Mouse (Mus musculus) midbrain, embryonic 11.5 days (tissue): ENCODE results near the gene Cd7. TPM values are rescaled to one million over a fixed set of nuclear protein-coding genes. Genes with fewer than 3 reads are reported as not detected.
A peak's percentile ranks its signal among the peaks of the same experiment; 100 is the strongest.

ENCODE experiments used
- ATAC-seq: fragments of 200-750 bp; cut with Nextera tagmentation; 2 replicates; pipeline ENCODE4 v1.8.0; 2017; ENCODE audit warnings: moderate TSS enrichment, moderate library complexity; ENCODE audit not compliant: low FRiP score
- DNase-seq: peaks from one replicate; pipeline ENCODE4 v3.0.0; 2015; ENCODE audit warnings: low spot score; ENCODE audit errors: missing footprints
- H3K27ac ChIP-seq: fragments of 300-500 bp; sonication (generic); 2 replicates; pipeline ENCODE4 v1.5.1; 2014; ENCODE audit warnings: low read depth, low read length
- H3K27me3 ChIP-seq: fragments of 300-500 bp; sonication (generic); 2 replicates; pipeline ENCODE4 v1.6.1; 2014; ENCODE audit warnings: mild to moderate bottlenecking, low read length, moderate library complexity, mixed read lengths; ENCODE audit not compliant: control insufficient read depth, insufficient read depth
- H3K36me3 ChIP-seq: fragments of 300-500 bp; sonication (generic); 2 replicates; pipeline ENCODE4 v1.6.1; 2014; ENCODE audit warnings: mild to moderate bottlenecking, low read length, moderate library complexity, mixed read lengths; ENCODE audit not compliant: control insufficient read depth, insufficient read depth
- H3K4me1 ChIP-seq: fragments of 300-500 bp; sonication (generic); 2 replicates; pipeline ENCODE4 v1.6.1; 2014; ENCODE audit warnings: low read length; ENCODE audit not compliant: control insufficient read depth, insufficient read depth
- H3K4me2 ChIP-seq: fragments of 300-500 bp; sonication (generic); 2 replicates; pipeline ENCODE4 v1.6.1; 2014; ENCODE audit warnings: mild to moderate bottlenecking, moderate library complexity
- H3K4me3 ChIP-seq: fragments of 300-500 bp; sonication (generic); 2 replicates; pipeline ENCODE4 v1.5.1; 2014; ENCODE audit warnings: low read depth, low read length
- H3K9ac ChIP-seq: fragments of 300-500 bp; sonication (generic); 2 replicates; pipeline ENCODE4 v1.6.1; 2014; ENCODE audit warnings: low read length
- H3K9me3 ChIP-seq: fragments of 300-500 bp; sonication (generic); 2 replicates; pipeline ENCODE4 v1.6.1; 2016; ENCODE audit warnings: low read length; ENCODE audit not compliant: control insufficient read depth
- WGBS: fragments of 180-500 bp; shearing (Covaris S2); extraction: QIAGEN DNeasy Blood & Tissue Kit; methylation state at CpG from one replicate; pipeline ENCODE4 v1.1.7; 2014; 5-methylcytosine and 5-hydroxymethylcytosine counted together
- polyA plus RNA-seq: library from polyadenylated mRNA; unstranded; fragments of >200 nt; fragmentation: Nextera tagmentation; extraction: Ambion mirVana; gene quantifications from 2 replicates; pipeline ENCODE4 v1.2.1, GENCODE M21; 2014

Gene Cd7
- polyA plus RNA-seq, 1 experiment from 2014 or later: not detected

DNA sequence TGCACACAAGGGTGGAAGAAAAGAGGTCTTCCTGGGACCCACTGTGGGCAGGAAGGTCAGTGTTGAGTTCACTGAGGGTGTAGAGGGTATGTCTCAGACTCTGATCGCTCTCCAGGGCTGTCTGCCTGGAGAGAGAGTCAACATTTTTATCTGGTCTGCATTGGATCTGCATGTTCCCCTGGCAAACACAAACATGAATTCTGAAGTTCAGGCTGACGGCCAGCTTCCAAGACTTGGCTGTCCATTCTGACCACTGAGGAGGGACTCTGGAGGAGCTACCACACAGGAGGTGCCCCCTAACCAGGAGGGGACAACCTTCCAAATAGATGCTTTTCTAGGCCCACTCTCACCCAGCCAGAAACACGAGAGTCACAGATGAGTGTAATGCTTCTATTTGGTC is 47.4 kb downstream of the Cd7 start:
- peak overlapping the region; percentile 100 for H3K9ac ChIP-seq
- H3K4me3 ChIP-seq: peak overlapping the region; percentile 80
- H3K27me3 ChIP-seq: no peaks in the 10 kb centered on the region
- no peaks in the 10 kb centered on the region for H3K9me3 ChIP-seq
- H3K4me2 ChIP-seq: peak overlapping the region; percentile 72
- no peaks in the 10 kb centered on the region for H3K36me3 ChIP-seq
- H3K27ac ChIP-seq: peak overlapping the region; percentile 94; the same call in 1 of the 2 replicates
- peaks cover 21% of the 10 kb centered on the region for H3K4me1 ChIP-seq
- ATAC-seq: 0 out of 2 replicates have a peak, but pooled peaks have one; percentile 3
- no peak for DNase-seq
- 75% methylated on average over 3 of the region's 3 CpGs for WGBS

- H3K4me2 ChIP-seq: peak within 1 kb of the TSS; percentile 95
- H3K27me3 ChIP-seq: no peaks in the 10 kb centered on the region
- peaks cover 21% of the 10 kb centered on the region for H3K4me1 ChIP-seq
- H3K9ac ChIP-seq: peak within 1 kb of the TSS; percentile 100
- under 1% methylated on average over 50 of the region's 59 CpGs for WGBS
- H3K36me3 ChIP-seq: no peaks in the 10 kb centered on the region; the same call in 1 of the 2 replicates
- H3K27ac ChIP-seq: peak within 1 kb of the TSS; percentile 94
- DNase-seq: peak; percentile 100
- no peaks in the 10 kb centered on the region for H3K9me3 ChIP-seq
- peak within 1 kb of the TSS; percentile 80 for H3K4me3 ChIP-seq
- peak; percentile 88 for ATAC-seq
Observed at GRCm38 (mm10) chr11:120990951-120991526, 48.2 kb downstream of the Cd7 start, which contains the start of gene Csnk1d. TSS of gene Csnk1d (minus strand) at chr11:120991330.

GRCm38 (mm10) chr11:120990126-120990781 is 49.0 kb downstream of the Cd7 start:
- peak; percentile 61 for ATAC-seq
- Histone ChIP-seq H3K9me3 (no peaks in the 10 kb centered on the region), H3K36me3 (peaks cover 4% of the 10 kb centered on the region; the same call in 1 of the 2 replicates), H3K9ac (peak overlapping the region; percentile 100), H3K4me3 (peak overlapping the region; percentile 80), H3K27ac (peak overlapping the region; percentile 94), H3K4me1 (peaks cover 21% of the 10 kb centered on the region), H3K27me3 (no peaks in the 10 kb centered on the region), H3K4me2 (peak overlapping the region; percentile 95)
- DNase-seq: peak; percentile 92
- WGBS: 0% methylated on average over 9 of the region's 35 CpGs

DNA sequence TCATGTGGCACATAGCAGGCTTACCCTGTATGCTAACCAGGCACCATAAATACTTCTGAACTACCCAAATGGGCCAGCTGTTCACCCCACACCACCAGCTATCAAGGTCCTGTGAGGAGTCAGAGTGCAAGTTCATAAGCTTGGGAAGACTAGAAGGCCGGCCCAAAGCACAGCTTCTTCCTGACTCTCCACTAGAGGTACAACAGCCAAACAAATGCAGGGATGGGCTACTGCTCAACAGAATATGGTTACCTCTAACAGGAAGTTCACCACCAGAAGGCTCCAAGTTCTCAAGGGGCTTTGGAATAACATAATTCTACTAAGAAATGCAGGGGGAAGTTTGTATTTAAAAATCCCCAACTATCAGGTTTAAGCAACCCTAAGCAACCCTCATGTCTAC is 49.7 kb downstream of the Cd7 start:
- ATAC-seq (no peak), DNase-seq (peak; percentile 88)
- Histone ChIP-seq H3K36me3 (peaks cover 4% of the 10 kb centered on the region; the same call in 1 of the 2 replicates), H3K9ac (peak overlapping the region; percentile 100), H3K27me3 (no peaks in the 10 kb centered on the region), H3K4me3 (peak overlapping the region; percentile 80), H3K4me2 (peak overlapping the region; percentile 95), H3K27ac (no peak overlapping the region), H3K9me3 (no peaks in the 10 kb centered on the region), H3K4me1 (peaks cover 21% of the 10 kb centered on the region)
- WGBS: 50% methylated on average over 1 of the region's 1 CpGs

- Histone ChIP-seq H3K9me3 (no peaks in the 10 kb centered on the region), H3K27me3 (no peaks in the 10 kb centered on the region), H3K27ac (no peak overlapping the region), H3K4me3 (peak overlapping the region; percentile 80; the same call in 1 of the 2 replicates), H3K9ac (peak overlapping the region; percentile 14; the same call in 1 of the 2 replicates), H3K36me3 (peaks cover 4% of the 10 kb centered on the region; the same call in 1 of the 2 replicates), H3K4me2 (peak overlapping the region; percentile 95), H3K4me1 (peaks cover 21% of the 10 kb centered on the region)
- ATAC-seq (no peak), DNase-seq (no peak)
- 86% methylated on average over 4 of the region's 4 CpGs for WGBS
Observed at GRCm38 (mm10) chr11:120988410-120988809, 50.8 kb downstream of the Cd7 start.

DNA sequence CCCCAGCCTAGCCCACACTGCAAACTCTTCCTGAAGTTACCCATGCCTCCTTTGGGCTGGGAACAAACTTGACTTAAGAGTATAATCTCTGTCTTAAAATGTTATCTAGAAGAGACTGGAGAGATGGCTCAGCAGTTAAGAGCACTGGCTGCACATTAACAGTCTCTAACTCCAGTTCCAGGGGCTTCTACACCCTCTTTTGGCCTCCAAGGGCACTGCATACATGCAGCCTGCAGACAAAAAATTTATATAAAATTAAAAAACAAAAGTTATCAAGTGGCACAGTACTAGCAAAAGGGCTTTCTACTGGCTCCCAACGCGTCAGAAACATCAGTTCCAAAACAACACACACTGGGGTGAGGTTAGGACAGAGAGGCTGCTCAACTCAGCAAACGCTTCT is 51.6 kb downstream of the Cd7 start:
- Histone ChIP-seq H3K27ac (no peak overlapping the region), H3K4me2 (no peak overlapping the region), H3K9ac (no peak overlapping the region), H3K27me3 (no peaks in the 10 kb centered on the region), H3K4me3 (no peak overlapping the region), H3K4me1 (peaks cover 21% of the 10 kb centered on the region), H3K9me3 (no peaks in the 10 kb centered on the region), H3K36me3 (peaks cover 11% of the 10 kb centered on the region; the same call in 1 of the 2 replicates)
- ATAC-seq (no peak), DNase-seq (no peak)
- 94% methylated on average over 3 of the region's 3 CpGs for WGBS

Other genes starting within 250 kb of the Cd7 start
- 73.6 and 76.9 TPM in 2 replicates for gene Dus1l, start 243.0 kb downstream of the Cd7 start, polyA plus RNA-seq
- 80.8 and 94.6 TPM in 2 replicates for gene Fasn, start 214.9 kb downstream of the Cd7 start, polyA plus RNA-seq
- gene Ccdc57, start 106.5 kb downstream of the Cd7 start, polyA plus RNA-seq: 4.3 and 4.5 TPM in 2 replicates
- gene Slc16a3, start 90.9 kb downstream of the Cd7 start, polyA plus RNA-seq: 24.1 and 30.4 TPM in 2 replicates
- gene Csnk1d, start 48.1 kb downstream of the Cd7 start, polyA plus RNA-seq: 60.9 and 71.3 TPM in 2 replicates
- not detected in 2 replicates for gene Sectm1b, start 24.2 kb upstream of the Cd7 start, polyA plus RNA-seq
- gene Sectm1a, start 41.8 kb upstream of the Cd7 start, polyA plus RNA-seq: not detected in 2 replicates
- not detected in 2 replicates for gene Tex19.2, start 79.3 kb upstream of the Cd7 start, polyA plus RNA-seq
- 0.08 TPM in 1 of 2 replicates, not detected in the other for gene Tex19.1, start 106.7 kb upstream of the Cd7 start, polyA plus RNA-seq
- gene Uts2r, start 120.9 kb upstream of the Cd7 start, polyA plus RNA-seq: 0.12 TPM in 1 of 2 replicates, not detected in the other
- 5.7 and 6.3 TPM in 2 replicates for gene Hexdc, start 165.0 kb upstream of the Cd7 start, polyA plus RNA-seq
- 16.5 and 21.5 TPM in 2 replicates for gene Ogfod3, start 165.3 kb upstream of the Cd7 start, polyA plus RNA-seq
- 39.6 and 42.5 TPM in 2 replicates for gene Cybc1, start 189.9 kb upstream of the Cd7 start, polyA plus RNA-seq
- 65.5 and 72.7 TPM in 2 replicates for gene Narf, start 197.8 kb upstream of the Cd7 start, polyA plus RNA-seq
- 12.8 and 13.7 TPM in 2 replicates for gene Foxk2, start 220.6 kb upstream of the Cd7 start, polyA plus RNA-seq